Mouse (Mus musculus): ENCODE data around the gene Exoc4.

Gene Exoc4

DNA sequence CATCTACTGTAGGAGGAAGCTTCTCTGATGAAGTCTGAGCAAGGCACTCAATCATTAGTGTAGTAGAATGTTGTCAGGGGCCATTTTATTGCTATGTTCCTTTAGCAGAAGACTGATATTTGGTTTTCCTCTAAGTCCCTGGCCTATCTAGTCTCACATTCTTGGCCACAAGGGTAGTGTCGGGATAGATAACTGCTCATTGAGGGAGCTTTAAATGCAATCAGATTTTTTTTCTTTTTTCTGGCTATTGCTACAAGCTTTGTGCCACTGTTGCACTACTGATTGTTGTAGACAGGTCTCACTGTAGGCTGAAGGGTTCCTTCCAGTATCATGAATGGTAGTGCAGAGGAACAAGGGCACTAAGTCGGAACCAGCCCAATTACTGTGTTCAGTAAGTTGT lies 227.2 kb downstream of the Exoc4 start:
- no peak for DNase-seq (ENCODE audit: low spot score)

DNA sequence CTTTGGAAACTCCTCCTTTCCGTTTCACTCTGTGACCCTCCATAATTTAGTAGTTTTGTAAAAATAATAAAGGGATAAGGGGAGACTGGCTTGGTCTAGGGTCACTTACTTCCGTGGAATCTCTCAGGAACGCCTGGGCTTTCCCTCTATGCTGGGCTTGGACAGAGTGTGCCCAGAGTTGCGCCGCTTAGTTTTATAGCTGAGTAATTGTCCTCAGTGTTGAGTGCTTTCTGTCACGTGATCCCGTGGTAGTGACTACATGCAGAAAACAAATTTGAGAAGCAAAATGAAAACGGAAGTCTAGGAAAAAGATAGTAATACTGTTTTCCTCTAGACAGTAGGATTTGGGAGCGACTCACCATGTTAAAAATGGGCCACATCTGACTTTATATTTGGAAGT lies 235.7 kb downstream of the Exoc4 start:
- DNase-seq (ENCODE audit: low spot score), result no peak

DNA sequence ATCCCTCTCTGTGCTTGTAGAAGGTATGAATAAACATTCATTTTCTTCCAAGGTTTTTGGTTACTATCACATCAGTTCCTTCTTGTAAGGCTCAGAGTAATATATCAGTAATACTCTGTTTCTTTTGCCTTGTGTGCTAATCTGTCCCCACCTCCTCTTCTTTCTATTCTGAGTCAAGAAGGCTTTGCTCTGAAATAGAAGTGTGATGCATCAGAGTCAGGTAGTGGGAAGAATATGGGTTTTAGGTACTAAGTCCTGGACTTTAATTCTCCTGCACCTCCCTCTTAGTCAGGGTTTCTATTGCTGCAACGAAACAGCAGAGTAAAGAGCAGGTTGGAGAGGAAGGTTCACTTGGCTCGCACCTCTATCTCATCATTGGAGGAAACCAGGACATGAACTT lies 240.9 kb downstream of the Exoc4 start:
- DNase-seq (ENCODE audit: low spot score), result no peak

DNA sequence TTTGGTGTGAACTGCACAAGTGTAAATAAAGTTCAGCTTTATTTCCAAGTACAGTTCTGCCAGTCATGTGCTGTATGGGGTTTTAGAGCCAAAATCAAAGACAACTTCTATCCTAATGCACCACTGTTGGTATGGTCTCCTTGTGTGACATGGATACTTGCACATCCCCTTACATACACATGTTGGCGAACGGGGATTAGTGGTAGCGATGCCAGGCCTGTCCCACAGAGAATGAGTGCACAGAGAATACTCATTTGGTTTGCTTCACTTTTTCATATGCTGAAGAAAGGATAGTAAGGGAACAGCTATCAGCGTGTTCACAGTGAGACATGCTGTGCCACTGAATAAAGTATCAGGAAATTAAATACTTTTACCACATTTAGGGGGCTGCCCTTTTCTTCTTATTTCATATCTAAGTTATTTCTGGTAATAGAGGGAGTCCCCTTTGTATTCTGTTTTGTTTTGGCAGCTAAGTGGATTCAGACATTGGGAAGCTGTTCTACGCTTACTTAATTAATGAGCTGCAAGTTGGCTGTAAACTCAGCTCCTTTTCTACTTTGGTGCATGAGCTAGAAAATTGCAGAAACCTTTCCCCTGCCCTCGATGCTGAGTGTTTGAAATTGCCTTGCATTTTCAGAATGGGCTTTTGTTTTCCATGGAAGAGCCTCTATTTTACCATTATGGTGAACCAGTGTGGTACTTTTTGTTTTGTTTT lies 247.4 kb downstream of the Exoc4 start:
- DNase-seq (ENCODE audit: low spot score), result no peak

DNA sequence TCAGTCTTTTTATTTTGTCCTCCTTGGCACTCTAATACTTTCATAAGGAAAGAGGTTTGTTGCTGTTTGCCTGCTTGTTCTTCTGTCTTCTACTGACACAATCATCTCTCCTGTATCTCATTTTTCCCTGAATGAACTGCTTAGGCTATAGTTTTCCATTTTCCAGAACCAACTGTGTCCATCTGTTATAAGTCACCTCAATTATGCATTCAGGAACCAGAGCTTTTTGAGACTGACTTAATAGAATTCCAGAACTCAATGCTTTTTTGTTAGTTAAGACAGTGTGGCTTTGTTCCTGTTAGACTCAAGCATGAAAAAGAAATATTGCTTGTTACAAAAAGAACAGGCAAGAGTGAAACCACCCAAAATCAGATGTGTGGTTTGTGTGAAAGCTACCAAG lies 248.5 kb downstream of the Exoc4 start:
- DNase-seq (ENCODE audit: low spot score), result no peak

DNA sequence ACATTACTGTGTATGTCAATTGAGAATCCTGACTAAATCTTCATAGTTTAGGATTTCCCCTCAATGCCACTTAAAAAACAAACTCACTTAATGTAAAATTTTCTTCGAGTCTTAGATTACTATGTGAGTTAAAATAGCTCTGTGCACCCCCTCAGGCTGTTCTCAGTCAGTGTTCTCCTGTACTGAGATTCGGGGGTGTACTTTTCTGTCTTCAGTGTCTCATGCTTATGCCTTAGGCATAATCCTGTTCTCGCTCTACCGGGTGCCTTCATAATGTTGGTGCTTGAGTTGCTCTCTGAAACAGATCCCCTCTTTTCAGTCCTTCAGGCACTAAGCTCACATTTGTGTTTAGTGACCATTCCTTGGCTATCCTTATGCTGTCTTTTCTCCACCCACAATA lies 253.5 kb downstream of the Exoc4 start:
- no peak for DNase-seq (ENCODE audit: low spot score)

DNA sequence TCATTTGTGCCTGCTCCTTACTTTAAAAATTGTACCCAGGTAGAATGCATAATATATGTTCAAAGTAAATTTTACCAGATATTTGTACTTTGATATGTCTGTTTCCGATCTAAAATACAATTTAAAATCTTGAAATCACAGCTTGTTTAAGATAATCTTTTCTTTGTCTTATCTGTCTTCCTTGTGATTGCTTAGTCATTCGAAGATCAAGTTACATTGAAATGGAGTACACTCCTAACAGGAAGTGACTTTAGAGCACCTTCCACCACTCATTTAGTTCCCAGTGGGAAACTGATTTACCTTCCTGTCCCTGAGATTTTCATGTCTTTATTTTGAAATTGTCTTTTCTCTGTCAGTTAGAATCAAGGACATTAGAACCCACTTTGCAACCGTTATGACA lies 254.5 kb downstream of the Exoc4 start:
- DNase-seq (ENCODE audit: low spot score), result no peak

DNA sequence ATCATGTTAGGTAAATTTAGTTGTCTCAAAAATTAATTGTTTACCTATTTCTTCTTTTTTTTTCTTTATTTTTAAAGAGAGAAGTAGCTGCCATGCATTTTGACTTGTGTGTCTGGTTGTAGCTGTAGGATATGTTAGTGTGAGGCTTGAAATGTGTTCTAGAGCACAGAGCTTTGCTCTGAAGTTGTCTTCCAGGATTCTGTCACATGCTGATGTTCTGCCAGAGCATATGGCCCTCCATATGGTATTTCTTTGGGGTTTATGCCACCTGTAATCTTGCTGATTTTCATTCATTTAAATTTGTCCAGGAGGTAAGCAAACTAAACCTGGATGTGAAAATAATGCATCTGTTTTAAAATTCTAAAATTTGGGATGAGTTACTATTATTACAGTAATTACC lies 258.2 kb downstream of the Exoc4 start:
- no peak for DNase-seq (ENCODE audit: low spot score)

DNA sequence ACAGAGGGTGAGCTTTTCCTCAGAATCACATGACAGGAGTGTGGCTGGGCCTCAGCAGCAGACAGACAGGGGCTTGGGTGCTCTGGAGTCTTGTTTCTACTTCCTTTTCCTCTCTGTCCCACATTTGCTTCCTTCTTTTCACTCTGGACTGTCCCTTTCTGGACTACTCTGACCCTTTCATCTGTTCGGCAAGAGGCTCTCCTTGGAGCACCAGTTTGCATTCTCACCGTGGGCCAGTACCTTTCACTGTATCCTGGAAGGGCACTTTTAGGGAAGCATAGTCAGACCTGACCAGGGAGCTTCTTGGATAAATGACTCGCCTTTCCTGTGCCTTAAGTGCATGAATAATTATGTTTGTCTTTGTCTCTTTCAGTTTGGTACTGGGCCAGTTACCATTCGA lies 266.5 kb downstream of the Exoc4 start:
- no peak for DNase-seq (ENCODE audit: low spot score)

DNA sequence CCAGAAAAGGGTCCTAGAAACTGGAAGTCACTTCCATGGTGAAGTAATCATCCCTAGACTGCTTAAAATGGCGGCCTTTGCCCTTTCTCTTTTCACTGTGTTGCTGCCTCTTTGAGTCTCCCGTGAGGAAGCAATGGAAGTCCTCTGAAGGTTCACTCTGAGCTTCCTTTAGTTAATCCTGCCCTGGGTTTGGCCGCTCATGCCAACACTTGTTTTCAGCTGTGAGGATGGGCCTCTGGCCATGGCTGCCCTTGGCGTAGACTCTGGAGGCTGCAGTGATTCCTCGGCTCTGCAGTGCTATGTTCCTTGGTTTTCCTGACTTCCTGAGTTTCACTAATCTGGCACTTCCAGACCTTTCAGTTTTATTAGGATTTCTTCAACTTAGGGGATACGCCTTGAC lies 267.9 kb downstream of the Exoc4 start:
- DNase-seq (ENCODE audit: low spot score), result no peak

DNA sequence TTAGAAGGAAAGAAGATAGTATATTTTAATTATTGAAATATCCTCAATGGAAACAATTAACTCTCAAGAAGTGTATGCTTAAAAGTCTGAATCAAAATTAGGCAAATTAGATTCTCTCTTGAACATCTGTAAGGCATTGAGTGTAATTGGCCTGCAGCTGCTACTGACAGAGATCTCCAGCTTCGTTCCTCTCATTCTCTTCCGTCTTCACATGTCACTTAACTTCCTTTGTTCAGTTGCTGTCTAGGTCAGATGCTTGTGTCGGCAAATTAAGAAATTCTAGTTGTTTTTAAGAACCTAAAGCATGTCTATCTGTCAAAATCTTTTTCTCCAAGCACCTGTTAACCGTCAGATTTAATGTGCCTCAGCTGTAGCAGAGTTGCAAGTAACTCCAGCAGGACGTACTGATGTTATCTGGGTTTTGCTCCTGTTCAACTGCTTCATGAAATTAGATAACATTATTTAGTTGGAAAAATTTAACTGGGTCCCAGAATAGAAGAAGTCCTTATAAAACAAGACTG lies 269.1 kb downstream of the Exoc4 start:
- no peak for DNase-seq (ENCODE audit: low spot score)

DNA sequence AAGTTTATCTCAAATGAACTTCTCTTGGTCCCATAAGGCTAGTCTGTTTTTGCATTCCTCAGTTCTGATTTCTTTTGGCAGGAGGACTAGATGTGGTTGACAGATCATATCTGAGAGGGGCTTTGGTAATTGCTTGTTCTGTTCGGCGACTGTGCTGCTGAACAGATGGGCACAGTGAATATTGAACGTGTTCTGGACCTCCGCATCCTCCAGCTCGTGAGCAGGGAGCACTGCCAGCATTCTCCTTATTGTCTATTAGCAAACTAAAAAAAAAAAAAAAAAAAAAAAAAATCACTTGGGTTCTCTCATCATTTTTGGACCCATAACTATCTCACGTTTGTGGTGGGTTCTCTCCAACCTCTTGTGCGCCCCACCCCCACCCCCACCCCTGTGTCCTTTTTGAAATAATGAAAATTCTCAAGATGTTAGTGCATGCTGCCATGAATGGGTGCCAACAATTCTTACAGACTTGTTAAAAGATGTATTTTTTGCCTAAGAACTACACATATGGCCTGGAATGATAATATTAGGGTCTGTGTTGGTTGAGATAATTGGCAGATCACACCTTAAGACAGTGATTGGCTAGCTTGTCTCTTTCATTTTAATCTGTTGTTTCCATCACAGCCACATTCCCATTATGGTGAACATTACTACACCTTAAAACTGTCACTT lies 276.9 kb downstream of the Exoc4 start:
- no peak for DNase-seq (ENCODE audit: low spot score)

DNA sequence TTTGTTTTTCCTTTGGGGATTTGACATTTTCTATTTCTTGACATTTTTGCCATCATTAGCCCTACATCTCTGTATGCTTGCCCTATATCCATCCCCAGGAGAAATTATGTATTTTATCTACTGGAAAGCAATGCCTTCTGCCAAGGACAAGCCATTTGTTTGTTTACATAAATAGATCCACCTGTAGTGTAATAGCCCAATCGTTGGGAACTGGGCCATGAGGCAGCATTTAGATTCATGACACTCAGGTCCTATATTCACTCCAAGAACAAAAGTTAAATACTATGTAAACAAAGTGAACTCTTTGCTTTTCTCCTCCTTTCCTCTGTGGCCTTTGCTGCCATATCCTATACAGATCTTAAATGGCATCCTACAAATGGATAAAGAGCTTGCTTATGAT lies 291.5 kb downstream of the Exoc4 start:
- no peak for DNase-seq (ENCODE audit: low spot score)

DNA sequence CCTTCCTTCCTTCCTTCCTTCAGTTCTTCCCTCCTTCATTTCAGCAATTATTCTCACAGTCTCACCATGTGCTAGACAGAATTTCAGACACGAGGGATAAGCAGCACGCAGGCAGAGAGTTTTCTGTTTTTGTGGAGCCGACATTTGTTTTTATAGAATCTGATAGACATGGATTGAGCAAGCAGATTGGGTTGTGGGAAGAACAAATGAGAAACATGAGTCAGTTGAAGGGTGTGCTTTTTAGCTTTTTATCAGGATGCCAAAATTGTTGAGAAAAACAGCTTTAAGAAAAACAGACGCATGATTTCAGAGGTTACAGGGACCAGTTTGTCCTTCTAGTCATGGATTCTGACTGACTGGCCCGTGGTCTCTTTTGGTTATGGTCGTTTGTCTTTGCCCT lies 293.8 kb downstream of the Exoc4 start:
- DNase-seq (ENCODE audit: low spot score), result no peak

DNA sequence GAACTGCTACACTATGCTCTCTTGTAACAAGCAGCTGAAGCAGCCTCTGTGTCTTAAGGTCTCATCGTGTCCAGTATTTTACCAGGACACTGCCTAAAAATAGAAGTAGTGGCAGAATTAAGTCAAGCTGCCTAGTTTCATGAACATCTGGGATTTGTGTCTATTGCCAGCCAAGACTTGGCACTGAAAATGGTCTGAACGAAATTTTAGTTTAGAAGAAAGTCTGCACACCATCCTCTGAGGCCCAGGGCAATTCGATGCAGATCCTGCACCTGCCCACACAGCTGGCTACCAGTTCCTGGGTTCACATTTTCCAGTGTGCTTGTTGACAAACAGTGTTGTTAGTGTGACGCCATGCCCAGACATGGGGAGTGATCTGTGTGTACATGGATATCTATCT lies 303.0 kb downstream of the Exoc4 start:
- no peak for DNase-seq (ENCODE audit: low spot score)

DNA sequence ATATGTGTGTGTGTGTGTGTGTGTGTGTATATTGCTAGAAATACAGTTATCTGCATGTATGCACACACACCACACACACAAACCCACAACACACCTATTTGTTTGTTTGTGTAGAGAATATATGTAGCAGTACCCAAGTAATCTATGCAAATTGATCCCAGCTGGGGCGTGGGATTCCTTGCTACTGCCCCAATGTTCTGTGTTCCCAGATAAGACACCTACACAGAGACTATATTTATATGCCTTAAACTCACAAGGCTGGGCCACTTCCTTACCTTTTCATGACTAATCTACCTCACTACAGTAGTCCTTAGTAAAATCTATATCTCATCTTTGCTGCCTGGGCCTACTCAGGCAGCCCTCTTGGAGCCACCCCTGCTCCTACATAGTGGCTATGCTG lies 312.0 kb downstream of the Exoc4 start:
- no peak for DNase-seq (ENCODE audit: low spot score)

DNA sequence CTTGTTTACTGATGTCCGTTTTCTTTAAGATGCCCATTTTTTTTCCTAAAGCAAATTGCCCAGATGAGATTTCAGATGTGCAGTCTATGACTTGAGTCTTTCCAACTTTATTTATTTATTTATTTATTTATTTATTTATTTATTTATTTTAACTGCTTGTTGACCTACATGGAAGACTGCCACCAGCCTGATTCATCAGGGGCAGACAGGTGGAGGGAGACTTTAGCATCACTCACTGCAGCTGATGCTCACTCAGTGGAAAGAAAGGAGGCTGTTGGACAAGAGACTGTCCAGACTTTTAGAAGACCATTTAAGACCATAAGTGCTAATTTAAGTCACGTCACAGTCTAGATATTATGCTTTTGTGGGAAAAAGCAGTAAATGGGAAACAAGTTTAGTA lies 313.0 kb downstream of the Exoc4 start:
- DNase-seq (ENCODE audit: low spot score), result no peak

DNA sequence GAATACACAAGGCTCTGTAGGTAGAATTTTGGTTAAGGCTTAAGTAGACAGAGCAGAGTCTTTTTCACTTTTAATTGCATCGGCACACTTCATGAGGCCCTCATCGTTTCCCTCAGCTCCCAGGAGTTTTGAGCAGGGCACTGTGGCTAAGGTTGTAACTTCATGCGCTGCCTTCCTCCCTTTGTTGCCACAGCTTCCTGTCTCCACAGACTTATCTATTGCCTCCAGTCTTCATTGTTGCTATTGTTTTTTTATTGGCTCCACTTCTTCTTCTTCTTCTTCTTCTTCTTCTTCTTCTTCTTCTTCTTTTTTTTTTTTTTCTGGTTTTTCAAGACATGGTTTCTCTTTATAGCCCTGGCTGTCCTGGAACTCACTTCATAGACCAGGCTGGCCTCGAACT lies 327.1 kb downstream of the Exoc4 start:
- no peak for DNase-seq (ENCODE audit: low spot score)

DNA sequence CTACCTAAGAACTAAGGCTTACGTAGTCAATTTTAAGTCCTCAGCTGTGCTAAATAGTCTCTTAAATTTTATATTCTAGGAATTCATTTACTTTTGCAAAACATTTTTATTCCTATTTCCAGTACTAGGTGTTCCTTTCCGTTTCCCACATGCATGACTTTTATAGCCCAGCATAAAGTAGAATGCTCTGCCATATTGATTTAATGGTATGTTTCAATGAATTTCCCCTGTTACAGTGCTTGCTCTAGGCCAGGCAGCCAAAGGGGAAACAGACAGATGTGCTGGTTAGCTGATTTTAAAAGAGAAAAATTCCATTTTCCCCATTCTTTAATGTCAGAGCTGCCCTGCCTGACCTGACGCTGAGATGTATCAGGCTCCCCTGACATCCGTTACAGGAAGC lies 359.6 kb downstream of the Exoc4 start:
- DNase-seq (ENCODE audit: low spot score), result no peak

DNA sequence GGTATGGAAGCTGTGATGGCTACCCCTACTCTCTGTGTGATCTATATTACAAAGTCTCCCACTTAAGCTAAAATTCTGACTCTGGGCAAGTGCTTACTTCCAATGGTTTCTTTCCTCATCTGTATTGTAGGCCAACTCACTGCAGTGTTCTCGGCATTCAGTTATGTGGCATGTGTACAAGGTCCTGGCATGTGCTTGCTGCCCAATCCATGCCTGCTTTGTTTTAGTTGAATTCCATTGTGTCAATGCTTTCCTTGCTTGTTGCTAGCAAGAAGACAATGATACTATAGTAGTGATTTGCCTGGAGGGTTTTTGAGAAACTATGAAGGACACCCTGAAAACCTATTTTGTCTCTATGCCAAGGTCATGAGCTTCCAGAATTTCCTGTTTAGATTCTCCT lies 365.1 kb downstream of the Exoc4 start:
- no peak for DNase-seq (ENCODE audit: low spot score)

DNA sequence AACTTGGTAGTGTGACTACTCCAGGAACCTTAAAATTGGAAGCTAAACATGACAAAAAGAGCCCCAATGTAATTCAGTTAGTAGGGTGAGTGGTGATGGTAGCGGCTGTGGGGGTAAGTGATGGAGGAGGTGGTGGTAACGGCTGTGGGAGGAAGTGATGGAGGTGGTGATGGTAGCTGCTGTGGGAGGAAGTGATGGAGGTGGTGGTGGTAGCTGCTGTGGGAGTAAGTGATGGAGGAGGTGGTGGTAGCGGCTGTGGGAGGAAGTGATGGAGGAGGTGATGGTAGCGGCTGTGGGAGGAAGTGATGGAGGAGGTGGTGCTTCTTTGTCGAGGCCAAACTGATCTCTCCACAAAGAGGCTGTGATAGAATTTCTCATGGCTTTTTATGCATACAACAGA lies 369.7 kb downstream of the Exoc4 start:
- DNase-seq (ENCODE audit: low spot score), result no peak

DNA sequence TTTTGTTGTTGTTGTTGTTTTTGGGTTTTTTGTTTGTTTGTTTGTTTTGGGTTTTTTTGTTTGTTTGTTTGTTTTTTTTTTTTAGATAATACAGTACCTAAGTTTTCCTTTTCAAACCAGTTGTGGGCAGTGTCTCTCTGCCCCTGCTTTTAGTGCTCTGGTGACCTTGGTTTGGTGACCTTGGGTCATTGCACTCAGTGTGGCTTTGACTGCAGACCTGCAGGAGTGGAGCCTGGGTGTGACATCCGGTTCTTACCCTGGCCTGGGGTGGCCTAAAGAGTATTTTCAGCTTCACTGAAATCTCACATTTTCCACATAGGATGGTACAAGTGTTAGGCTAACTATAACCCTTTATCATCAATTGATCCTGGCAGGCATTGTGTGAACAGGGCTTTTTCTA lies 371.8 kb downstream of the Exoc4 start:
- DNase-seq (ENCODE audit: low spot score), result no peak

DNA sequence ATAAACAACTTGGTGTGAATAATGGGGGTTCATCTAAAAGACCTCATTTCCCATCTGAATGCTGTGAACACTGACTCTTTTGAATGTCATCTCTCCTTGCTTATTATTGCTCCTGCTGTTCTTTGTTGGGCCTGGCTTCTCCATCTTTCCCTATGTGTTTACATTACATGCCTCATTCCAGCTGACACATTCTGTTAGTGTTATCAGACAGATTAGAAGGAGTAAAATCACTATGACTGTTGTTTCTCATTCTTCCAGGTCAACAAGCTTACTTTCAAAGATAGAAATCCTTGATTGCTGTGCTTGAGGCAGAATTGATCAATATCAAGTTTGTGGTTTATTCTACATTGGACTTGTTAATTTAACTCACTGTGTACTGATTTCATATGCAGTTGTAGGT lies 377.0 kb downstream of the Exoc4 start:
- DNase-seq (ENCODE audit: low spot score), result no peak

DNA sequence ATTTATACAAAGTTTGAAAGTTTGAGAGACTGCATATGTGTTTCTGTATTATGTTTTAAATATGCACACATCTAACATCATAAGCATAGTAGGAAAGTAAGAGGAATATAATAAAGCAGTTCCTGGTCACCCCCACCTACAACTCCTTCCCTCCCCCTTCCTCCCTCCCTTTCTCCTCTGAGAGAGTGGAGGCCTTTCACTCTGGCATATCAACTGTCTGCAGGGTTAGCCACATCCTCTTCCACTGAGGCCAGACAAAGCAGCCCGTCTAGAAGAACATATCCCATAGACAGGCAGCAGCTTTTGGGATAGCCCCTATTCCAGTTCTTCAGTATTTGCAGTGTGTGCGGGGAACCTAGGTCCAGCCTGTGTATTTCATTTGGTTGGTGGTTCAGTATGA lies 382.2 kb downstream of the Exoc4 start:
- no peak for DNase-seq (ENCODE audit: low spot score)

All from ovary, postnatal 36 days (tissue).